Mouse (Mus musculus) midbrain, embryonic 14.5 days (tissue): ENCODE measurements at regions not wholly inside any gene's neighbourhood (a gene's known extent, or its start where the extent isn't known, plus 50 kb on each side); places are given as distances from the start of the nearest gene placed in this dataset.
A peak's percentile ranks its signal among the peaks of the same experiment; 100 is the strongest.

Experiments used
- ATAC-seq: fragments of 200-750 bp; cut with Nextera tagmentation; 2 replicates; pipeline ENCODE4 v1.8.0; 2017; ENCODE audit warnings: moderate number of reproducible peaks, moderate library complexity; ENCODE audit not compliant: low FRiP score, low TSS enrichment
- DNase-seq: peaks from one replicate; pipeline ENCODE4 v3.0.0-alpha.2; 2015
- H3K27ac ChIP-seq: fragments of 300-500 bp; sonication (generic); replicated peaks from 2 replicates; pipeline ENCODE4 v1.5.1; 2014; ENCODE audit warnings: mild to moderate bottlenecking, low read depth, low read length, moderate library complexity
- H3K27me3 ChIP-seq: fragments of 300-500 bp; sonication (generic); 2 replicates; pipeline ENCODE4 v1.6.1; 2014; ENCODE audit warnings: low read length, control low read depth, mixed read lengths; ENCODE audit not compliant: control insufficient read depth, insufficient read depth
- H3K36me3 ChIP-seq: fragments of 300-500 bp; sonication (generic); 2 replicates; pipeline ENCODE4 v1.6.1; 2014; ENCODE audit warnings: low read length, control low read depth; ENCODE audit not compliant: control insufficient read depth, insufficient read depth
- H3K4me1 ChIP-seq: fragments of 300-500 bp; sonication (generic); 2 replicates; pipeline ENCODE4 v1.6.1; 2014; ENCODE audit warnings: mild to moderate bottlenecking, antibody characterized with exemption, low read length, control low read depth; ENCODE audit not compliant: control insufficient read depth, insufficient read depth
- H3K4me2 ChIP-seq: fragments of 300-500 bp; sonication (generic); 2 replicates; pipeline ENCODE4 v1.6.1; 2014; ENCODE audit warnings: mild to moderate bottlenecking, low read length, moderate library complexity
- H3K4me3 ChIP-seq: fragments of 300-500 bp; sonication (generic); replicated peaks from 2 replicates; pipeline ENCODE4 v1.5.1; 2014; ENCODE audit warnings: low read depth, low read length
- H3K9ac ChIP-seq: fragments of 300-500 bp; sonication (generic); replicated peaks from 2 replicates; pipeline ENCODE4 v1.6.1; 2014; ENCODE audit warnings: mild to moderate bottlenecking, low read length, moderate library complexity
- H3K9me3 ChIP-seq: fragments of 300-500 bp; sonication (generic); 2 replicates; pipeline ENCODE4 v1.6.1; 2016; ENCODE audit warnings: low read length, control low read depth, mixed read lengths; ENCODE audit not compliant: control insufficient read depth
- WGBS: fragments of 180-500 bp; shearing (Covaris S2); extraction: QIAGEN DNeasy Blood & Tissue Kit; methylation state at CpG from one replicate; pipeline ENCODE4 v1.1.7; 2014; 5-methylcytosine and 5-hydroxymethylcytosine counted together

DNA sequence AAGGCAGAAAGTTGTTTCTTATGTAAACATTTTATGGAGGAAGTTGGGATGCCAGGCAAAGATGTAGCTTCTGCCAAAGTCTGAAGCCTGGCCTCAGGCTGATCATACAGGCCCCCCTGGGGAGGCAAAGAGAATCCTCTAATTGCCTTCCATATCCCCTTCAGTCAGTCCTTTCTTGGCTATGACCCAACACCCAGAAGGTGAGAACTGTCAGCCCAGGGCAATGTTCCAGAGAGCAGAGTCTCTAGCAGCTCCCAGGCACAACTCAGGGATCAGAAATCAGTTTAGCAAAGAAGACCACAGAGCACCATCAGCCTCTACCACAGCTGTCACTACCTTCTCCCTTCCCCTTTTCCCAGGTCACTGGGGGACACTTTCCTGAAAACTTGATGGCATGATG, 410.9 kb upstream of the Vstm2b start:
- ATAC-seq (no peak), DNase-seq (peak; percentile 2)
- no peak overlapping the region for H3K4me2 ChIP-seq
- H3K4me3 ChIP-seq: no peak overlapping the region
- H3K36me3 ChIP-seq: no peaks in the 10 kb centered on the region
- H3K9me3 ChIP-seq: no peaks in the 10 kb centered on the region
- H3K4me1 ChIP-seq: no peaks in the 10 kb centered on the region
- no peaks in the 10 kb centered on the region for H3K27me3 ChIP-seq
- H3K9ac ChIP-seq: no peak overlapping the region
- H3K27ac ChIP-seq: no peak overlapping the region

DNA sequence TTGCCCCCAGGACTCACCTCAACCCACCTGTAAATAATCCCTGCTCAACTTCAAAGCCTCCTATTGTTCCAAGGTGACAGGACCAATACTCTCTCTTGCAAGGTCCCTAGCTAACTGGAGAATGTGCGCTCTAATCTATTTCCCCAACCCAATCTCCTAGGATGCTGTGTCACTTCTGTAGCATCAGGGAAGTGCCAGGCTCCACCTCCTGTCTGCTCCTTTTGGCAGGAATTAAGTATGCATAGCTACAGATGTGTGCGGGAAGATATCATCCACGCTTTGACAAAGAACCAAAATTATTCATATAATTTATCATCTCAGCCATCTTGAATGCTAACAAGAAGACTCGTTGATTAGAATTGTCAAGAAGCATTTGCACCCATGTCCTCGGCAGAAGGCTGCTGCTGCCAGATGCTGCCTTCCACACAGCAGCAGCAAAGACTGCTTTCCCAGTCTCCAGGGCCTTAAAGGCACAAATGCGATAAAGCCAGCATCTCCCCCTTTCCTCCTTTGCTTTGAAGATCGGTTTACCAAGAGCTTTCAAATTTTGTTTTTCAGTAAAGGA, 375.3 kb upstream of the Vstm2b start:
- ATAC-seq: no peak
- peak; percentile 4 for DNase-seq
- Histone ChIP-seq H3K4me3 (no peak overlapping the region), H3K9ac (no peak overlapping the region), H3K36me3 (no peaks in the 10 kb centered on the region), H3K27ac (no peak overlapping the region), H3K4me2 (no peak overlapping the region), H3K9me3 (no peaks in the 10 kb centered on the region), H3K27me3 (no peaks in the 10 kb centered on the region), H3K4me1 (no peaks in the 10 kb centered on the region)
- WGBS: 80% methylated on average over 7 of the region's 7 CpGs

DNA sequence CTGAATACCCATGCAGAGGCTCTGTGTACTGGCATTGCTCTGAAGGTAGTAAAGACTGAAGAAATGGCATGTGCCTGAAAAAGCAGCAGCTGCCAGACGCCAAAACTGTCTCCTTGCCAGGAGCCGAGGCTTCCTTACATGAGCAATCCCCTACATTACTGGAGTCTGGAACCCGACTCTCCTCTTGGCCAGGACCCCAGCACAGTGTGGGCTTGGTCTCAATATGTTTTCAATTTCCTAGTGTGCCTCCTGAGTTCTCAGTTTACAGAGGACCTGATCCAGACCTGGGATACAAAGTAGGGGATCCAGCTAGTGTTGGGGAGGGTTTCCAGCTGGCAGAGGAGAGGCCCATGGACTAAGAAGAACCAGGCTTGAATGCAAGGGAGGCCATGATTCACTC, 361.5 kb upstream of the Vstm2b start:
- WGBS: 79% methylated on average over 3 of the region's 3 CpGs
- Histone ChIP-seq H3K4me3 (no peak overlapping the region), H3K9me3 (no peaks in the 10 kb centered on the region), H3K27me3 (no peaks in the 10 kb centered on the region), H3K4me2 (no peak overlapping the region), H3K4me1 (no peaks in the 10 kb centered on the region), H3K9ac (no peak overlapping the region), H3K27ac (no peak overlapping the region), H3K36me3 (no peaks in the 10 kb centered on the region)
- ATAC-seq: no peak
- DNase-seq: no peak

DNA sequence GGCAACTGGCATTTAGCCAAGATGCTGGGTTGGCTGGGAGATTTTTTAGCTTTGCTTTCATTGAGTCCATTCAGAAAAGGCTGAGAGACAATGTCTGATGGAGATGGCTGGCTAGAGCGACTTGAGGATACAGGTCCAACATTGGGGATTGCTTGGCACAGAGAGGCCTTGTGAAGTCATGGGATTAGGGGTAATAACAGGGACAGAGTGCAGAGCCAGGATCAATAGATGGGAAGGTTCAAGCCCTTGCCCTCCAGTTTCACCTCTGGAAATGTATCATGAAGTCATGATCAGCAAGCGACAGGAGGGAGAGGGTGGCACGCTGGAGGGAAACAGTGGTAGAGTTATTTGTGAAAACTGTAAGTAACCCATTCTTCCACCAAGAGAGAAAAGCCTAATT, 360.5 kb upstream of the Vstm2b start:
- no peak overlapping the region for H3K27ac ChIP-seq
- H3K27me3 ChIP-seq: no peaks in the 10 kb centered on the region
- 89% methylated on average over 3 of the region's 3 CpGs for WGBS
- no peak overlapping the region for H3K4me2 ChIP-seq
- H3K36me3 ChIP-seq: no peaks in the 10 kb centered on the region
- DNase-seq (no peak), ATAC-seq (no peak)
- H3K9ac ChIP-seq: no peak overlapping the region
- H3K9me3 ChIP-seq: no peaks in the 10 kb centered on the region
- H3K4me3 ChIP-seq: no peak overlapping the region
- H3K4me1 ChIP-seq: no peaks in the 10 kb centered on the region

DNA sequence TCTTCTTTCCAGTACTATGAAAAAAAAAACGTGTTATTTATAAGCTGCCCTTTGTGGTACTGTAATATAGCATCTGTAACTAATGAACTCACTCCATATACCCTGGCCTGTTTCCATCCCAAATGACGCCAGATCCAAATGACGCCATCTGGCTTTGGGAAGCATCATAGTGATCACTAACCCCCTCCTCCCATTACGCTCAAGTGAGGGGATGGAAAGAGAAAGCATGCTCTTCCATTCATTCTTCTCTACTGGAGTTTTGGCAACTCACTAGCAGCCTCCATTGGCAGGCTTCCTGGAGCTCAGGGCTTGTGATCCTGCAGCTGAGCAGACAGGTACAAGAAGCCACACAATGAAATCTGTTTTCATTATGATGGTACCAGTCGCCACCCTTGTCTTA, 358.3 kb upstream of the Vstm2b start:
- H3K4me1 ChIP-seq: no peaks in the 10 kb centered on the region
- no peak overlapping the region for H3K4me2 ChIP-seq
- no peak overlapping the region for H3K4me3 ChIP-seq
- WGBS: 74% methylated on average over 5 of the region's 5 CpGs
- no peaks in the 10 kb centered on the region for H3K36me3 ChIP-seq
- no peak overlapping the region for H3K9ac ChIP-seq
- ATAC-seq: no peak
- no peak for DNase-seq
- no peak overlapping the region for H3K27ac ChIP-seq
- H3K27me3 ChIP-seq: no peaks in the 10 kb centered on the region
- no peaks in the 10 kb centered on the region for H3K9me3 ChIP-seq

DNA sequence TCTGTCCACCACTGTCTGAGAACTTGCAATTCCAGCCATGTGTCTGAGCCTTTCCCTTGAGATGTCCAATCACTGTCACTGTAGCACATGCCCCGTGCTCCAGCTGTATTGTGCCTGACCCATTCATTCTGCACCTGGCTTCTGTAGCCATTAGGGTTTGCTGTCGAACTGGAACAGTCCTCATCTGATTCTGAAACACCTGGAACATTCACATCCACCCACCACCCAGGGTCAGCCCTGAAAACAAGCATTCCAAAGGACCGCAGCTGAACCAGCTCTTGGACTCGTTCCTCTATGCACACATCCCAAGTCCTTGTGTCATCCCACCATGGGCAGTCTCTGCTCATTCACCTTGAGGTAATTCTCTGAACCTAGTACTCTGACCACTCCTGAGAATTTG, 356.8 kb upstream of the Vstm2b start:
- WGBS: 70% methylated on average over 4 of the region's 4 CpGs
- Histone ChIP-seq H3K4me3 (no peak overlapping the region), H3K36me3 (no peaks in the 10 kb centered on the region), H3K9ac (no peak overlapping the region), H3K27me3 (no peaks in the 10 kb centered on the region), H3K4me2 (no peak overlapping the region), H3K9me3 (no peaks in the 10 kb centered on the region), H3K4me1 (no peaks in the 10 kb centered on the region), H3K27ac (no peak overlapping the region)
- no peak for ATAC-seq
- DNase-seq: no peak

DNA sequence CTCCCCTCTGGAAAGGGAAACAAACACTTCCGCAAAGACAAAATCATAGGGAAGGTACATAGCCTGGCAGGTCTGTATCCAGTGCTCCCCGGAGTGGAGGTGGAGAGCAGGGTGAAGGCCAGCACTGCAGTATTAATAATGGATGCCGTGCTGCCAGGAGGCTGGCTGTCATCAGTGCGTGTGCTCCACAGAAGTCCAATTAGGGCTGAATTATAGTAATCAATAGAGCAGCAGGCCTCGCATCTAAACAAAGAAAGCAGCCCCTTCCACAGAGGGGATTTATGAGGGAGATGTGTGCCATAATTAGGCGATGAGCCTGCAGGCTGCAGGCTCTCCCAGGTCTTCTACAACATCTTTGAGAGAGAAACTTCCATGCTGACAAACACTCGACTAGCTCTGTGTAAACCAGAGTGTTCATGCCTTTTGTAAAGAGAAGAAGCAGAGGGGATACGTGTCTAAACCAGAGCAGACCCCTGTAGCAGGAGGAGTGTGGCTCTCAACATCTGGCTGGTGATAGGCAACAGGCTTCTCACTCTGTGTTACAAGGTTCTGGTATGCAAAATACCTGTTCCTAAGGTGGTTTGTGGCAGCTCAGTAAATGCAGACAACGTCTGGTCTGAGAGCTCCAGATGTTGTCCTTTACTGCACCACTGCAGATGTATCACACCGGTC, 334.5 kb upstream of the Vstm2b start:
- Histone ChIP-seq H3K4me1 (no peaks in the 10 kb centered on the region), H3K9ac (no peak overlapping the region), H3K36me3 (no peaks in the 10 kb centered on the region), H3K4me2 (no peak overlapping the region), H3K4me3 (no peak overlapping the region), H3K27me3 (no peaks in the 10 kb centered on the region), H3K9me3 (no peaks in the 10 kb centered on the region), H3K27ac (peak overlapping the region; percentile 55; the same call in 1 of the 2 replicates)
- ATAC-seq: peak; percentile 67
- peak; percentile 48 for DNase-seq
- WGBS: 57% methylated on average over 10 of the region's 10 CpGs

DNA sequence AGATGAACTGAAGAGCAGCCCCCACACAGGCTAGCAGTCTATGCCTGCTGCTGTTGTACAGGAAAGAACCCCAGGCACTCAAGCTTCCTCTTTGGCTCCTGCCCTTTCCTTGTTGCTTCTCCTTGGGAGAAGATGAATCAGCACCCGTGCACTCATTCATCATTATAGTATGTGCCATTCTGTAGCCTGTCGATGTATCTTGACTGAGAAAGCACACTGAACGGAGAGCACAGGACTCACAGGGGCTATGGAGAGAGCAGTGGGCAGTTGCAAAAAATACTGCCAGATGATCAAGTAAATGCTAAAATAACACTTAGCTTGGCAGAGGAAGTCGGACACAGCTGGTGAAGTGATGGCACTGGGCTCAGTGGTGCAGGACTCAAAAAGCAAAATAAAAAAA, 322.2 kb upstream of the Vstm2b start:
- H3K36me3 ChIP-seq: no peaks in the 10 kb centered on the region
- H3K27me3 ChIP-seq: no peaks in the 10 kb centered on the region
- H3K9ac ChIP-seq: no peak overlapping the region
- ATAC-seq (no peak), DNase-seq (no peak)
- WGBS: 90% methylated on average over 4 of the region's 4 CpGs
- no peaks in the 10 kb centered on the region for H3K9me3 ChIP-seq
- H3K27ac ChIP-seq: no peak overlapping the region
- no peak overlapping the region for H3K4me3 ChIP-seq
- no peak overlapping the region for H3K4me2 ChIP-seq
- H3K4me1 ChIP-seq: no peaks in the 10 kb centered on the region

DNA sequence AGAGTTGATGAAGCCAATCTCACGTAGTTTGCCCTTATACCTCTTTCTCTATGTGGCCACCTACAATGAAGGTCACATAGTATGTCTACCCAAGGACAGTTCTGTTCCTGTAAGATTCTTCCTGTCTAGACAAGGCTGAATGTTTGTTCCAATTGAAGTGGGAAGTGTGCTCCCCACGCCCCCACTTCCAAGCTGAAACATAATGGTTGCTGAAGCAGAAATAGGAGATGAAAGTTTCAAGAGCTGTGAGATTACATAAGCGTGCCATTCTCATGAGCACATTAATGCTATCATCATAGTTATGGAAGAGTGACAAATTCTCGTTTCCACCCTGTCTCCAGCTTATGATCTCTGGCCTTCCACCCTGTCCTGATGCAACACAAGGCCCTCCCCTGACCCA, 320.8 kb upstream of the Vstm2b start:
- 82% methylated on average over 4 of the region's 4 CpGs for WGBS
- no peak overlapping the region for H3K27ac ChIP-seq
- H3K4me3 ChIP-seq: no peak overlapping the region
- no peak overlapping the region for H3K9ac ChIP-seq
- H3K4me2 ChIP-seq: no peak overlapping the region
- DNase-seq: no peak
- no peaks in the 10 kb centered on the region for H3K4me1 ChIP-seq
- no peak for ATAC-seq
- H3K9me3 ChIP-seq: no peaks in the 10 kb centered on the region
- H3K27me3 ChIP-seq: no peaks in the 10 kb centered on the region
- H3K36me3 ChIP-seq: no peaks in the 10 kb centered on the region
